Mouse (Mus musculus): ENCODE measurements around the gene Tsks.

DNA sequence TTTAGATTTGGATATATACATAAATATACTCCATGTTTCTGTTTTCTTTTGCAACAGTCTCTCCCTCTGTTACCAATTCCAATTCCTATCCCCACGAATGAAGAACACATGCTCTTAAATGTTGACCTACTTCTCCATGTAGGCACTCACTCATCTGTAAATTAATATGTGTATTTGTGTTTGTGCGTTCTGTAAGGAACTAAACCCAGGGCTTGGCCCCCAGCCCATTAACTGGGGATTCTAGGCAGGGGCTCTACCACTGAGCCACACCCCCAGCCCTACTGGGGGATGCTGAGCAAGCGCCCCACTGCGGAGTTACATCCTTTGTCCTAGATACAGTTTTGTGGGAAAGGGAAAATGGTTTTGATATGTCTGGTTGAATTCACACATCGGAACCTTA, 23.9 kb upstream of the Tsks start:
- no peak for TF ChIP-seq CTCF (IDR thresholded peaks at IDR 0.05; ENCODE audit: low read depth, low read length)
- no peak for TF ChIP-seq POLR2A (IDR thresholded peaks at IDR 0.05; ENCODE audit: borderline replicate concordance, low read depth, low read length)

Data from bone marrow macrophage, adult 2 months (primary cell).